Mouse (Mus musculus) limb, embryonic 14.5 days (tissue): ENCODE data around the gene Angptl8. TPM values are rescaled to one million over a fixed set of nuclear protein-coding genes. Genes with fewer than 3 reads are reported as not detected.

ENCODE experiments used
- ATAC-seq: fragments of 200-750 bp; cut with Nextera tagmentation; 2 replicates; pipeline ENCODE4 v1.8.0; 2017; ENCODE audit warnings: low read depth, moderate number of reproducible peaks, moderate TSS enrichment; ENCODE audit not compliant: low FRiP score
- DNase-seq: peaks from one replicate; pipeline ENCODE4 v3.0.0-alpha.2; 2015; ENCODE audit warnings: low spot score
- H3K27ac ChIP-seq: fragments of 300-500 bp; sonication (generic); replicated peaks from 2 replicates; pipeline ENCODE4 v1.5.1; 2014; ENCODE audit warnings: low read depth, mild to moderate bottlenecking, low read length, moderate library complexity, mixed read lengths
- H3K27me3 ChIP-seq: fragments of 300-500 bp; sonication (generic); 2 replicates; pipeline ENCODE4 v1.6.1; 2014; ENCODE audit warnings: low read length, mixed read lengths; ENCODE audit not compliant: control insufficient read depth, insufficient read depth
- H3K36me3 ChIP-seq: fragments of 300-500 bp; sonication (generic); 2 replicates; pipeline ENCODE4 v1.6.1; 2014; ENCODE audit warnings: mild to moderate bottlenecking, low read length, moderate library complexity, mixed read lengths; ENCODE audit not compliant: control insufficient read depth, insufficient read depth
- H3K4me1 ChIP-seq: fragments of 300-500 bp; sonication (generic); 2 replicates; pipeline ENCODE4 v1.6.1; 2014; ENCODE audit warnings: antibody characterized with exemption, low read length, mixed read lengths; ENCODE audit not compliant: control insufficient read depth, insufficient read depth
- H3K4me2 ChIP-seq: fragments of 300-500 bp; sonication (generic); replicated peaks from 2 replicates; pipeline ENCODE4 v1.6.1; 2014; ENCODE audit warnings: low read depth, mild to moderate bottlenecking, low read length, moderate library complexity; ENCODE audit not compliant: severe bottlenecking
- H3K4me3 ChIP-seq: fragments of 300-500 bp; sonication (generic); replicated peaks from 2 replicates; pipeline ENCODE4 v1.5.1; 2014; ENCODE audit warnings: low read length
- H3K9ac ChIP-seq: fragments of 300-500 bp; sonication (generic); 2 replicates; pipeline ENCODE4 v1.6.1; 2014; ENCODE audit warnings: mild to moderate bottlenecking, low read depth, low read length, moderate library complexity; ENCODE audit not compliant: severe bottlenecking
- H3K9me3 ChIP-seq: fragments of 300-500 bp; sonication (generic); 2 replicates; pipeline ENCODE4 v1.6.1; 2016; ENCODE audit warnings: low read length; ENCODE audit not compliant: control insufficient read depth
- POLR2A ChIP-seq: fragments of 200-500 bp; IDR thresholded peaks from 2 replicates; pipeline ENCODE4 v1.8.0; 2012; ENCODE audit warnings: inconsistent platforms, mild to moderate bottlenecking, moderate library complexity, borderline replicate concordance; ENCODE audit not compliant: insufficient read depth, insufficient read length; ENCODE audit errors: extremely low read depth
- WGBS: fragments of 180-500 bp; shearing (Covaris S2); extraction: QIAGEN DNeasy Blood & Tissue Kit; methylation state at CpG from one replicate; pipeline ENCODE4 v1.1.7; 2014; 5-methylcytosine and 5-hydroxymethylcytosine counted together
- polyA plus RNA-seq, 2 experiments: library from polyadenylated mRNA; depleted of rRNA in 1 of 2; stranded (reverse) in 1 of 2; unstranded in 1 of 2; fragments of >200 nt; fragmentation: Nextera tagmentation in 1 of 2; extraction: Ambion mirVana in 1 of 2; gene quantifications; 2 replicates each; pipeline versions ENCODE4 v1.2.1 to v1.2.3; 2012 to 2014

Angptl8 gene
- polyA plus RNA-seq, 2 experiments: 0.44 TPM; not detected in 1

DNA sequence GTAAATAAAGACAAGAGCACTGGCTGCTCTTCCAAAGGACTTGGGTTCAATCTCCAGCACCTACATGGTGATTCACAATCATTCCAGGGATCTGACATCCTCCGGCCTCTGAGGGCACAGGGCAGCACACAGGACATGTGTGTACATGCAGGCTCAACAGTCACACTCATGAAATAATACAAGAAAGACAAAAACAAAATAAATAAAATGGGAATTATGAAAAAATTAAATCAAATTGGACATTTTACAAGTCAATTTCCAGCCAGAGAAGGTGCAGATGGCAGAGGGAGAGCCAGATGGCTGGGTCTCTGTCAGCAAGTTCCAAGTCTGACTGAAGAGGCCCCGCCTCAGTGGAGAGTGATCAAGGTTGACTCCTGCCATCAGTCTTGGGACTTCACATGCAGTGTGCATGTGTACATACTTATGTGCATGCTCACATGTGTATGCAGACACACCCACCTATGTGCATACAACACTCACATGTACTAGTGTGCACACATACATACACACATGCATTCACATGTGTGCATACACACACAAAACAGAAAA lies 16.1 kb upstream of the Angptl8 start:
- no peak for DNase-seq
- no peak for ATAC-seq
- WGBS: 96% methylated on average over 2 of the region's 2 CpGs

DNA sequence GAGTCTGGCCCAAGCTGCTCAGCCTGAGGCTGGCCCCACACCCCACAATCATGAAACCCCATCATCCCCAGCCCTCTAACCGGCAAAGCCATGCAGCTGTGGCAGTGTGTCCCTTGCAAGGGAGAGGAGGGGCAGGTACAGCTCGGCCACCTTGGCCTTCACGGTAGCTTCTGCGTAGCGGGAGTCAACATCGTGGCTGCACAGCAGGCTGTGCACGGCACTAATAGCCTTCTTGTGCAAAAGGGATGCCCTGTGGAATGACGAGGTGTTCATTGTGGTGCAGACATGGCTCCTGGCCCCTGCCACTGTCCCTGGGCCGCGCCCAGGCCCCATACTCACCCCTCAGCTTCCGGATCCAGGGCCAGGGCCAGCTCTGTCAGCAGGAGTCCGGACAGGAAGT lies 15.1 kb upstream of the Angptl8 start:
- H3K36me3 ChIP-seq: peaks cover 62% of the 10 kb centered on the region
- no peak for ATAC-seq

More for the DNA sequence above, 16.1 kb upstream of the Angptl8 start:
- no peak overlapping the region for H3K9ac ChIP-seq
- no peak for TF ChIP-seq POLR2A
- no peaks in the 10 kb centered on the region for H3K9me3 ChIP-seq
- peaks cover 66% of the 10 kb centered on the region for H3K36me3 ChIP-seq
- no peaks in the 10 kb centered on the region for H3K27me3 ChIP-seq
- H3K4me2 ChIP-seq: no peak overlapping the region
- H3K27ac ChIP-seq: no peak overlapping the region
- H3K4me3 ChIP-seq: no peak overlapping the region
- no peaks in the 10 kb centered on the region for H3K4me1 ChIP-seq

DNA sequence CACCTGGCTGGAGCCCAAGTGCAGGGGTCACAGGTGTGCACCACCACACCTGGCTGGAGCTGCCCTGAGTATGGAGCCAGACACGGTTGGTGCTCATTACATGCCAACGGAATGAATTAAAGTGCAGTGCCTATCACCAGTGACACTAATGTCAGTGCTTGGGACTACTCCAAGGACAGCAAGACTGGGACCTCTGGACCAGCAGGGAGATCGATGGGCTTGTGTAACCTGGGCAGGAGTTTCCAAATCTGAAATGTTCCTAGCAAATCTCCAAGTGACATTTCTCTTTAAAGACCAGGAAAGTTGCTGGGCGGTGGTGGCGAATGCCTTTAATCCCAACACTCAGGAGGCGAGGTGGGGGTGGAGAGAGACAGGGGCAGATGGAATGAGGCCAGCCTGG lies 12.6 kb upstream of the Angptl8 start:
- no peak overlapping the region for H3K9ac ChIP-seq
- no peaks in the 10 kb centered on the region for H3K9me3 ChIP-seq
- ATAC-seq (no peak), DNase-seq (no peak)
- H3K27me3 ChIP-seq: no peaks in the 10 kb centered on the region
- no peak for TF ChIP-seq POLR2A
- H3K36me3 ChIP-seq: peaks cover 49% of the 10 kb centered on the region
- H3K27ac ChIP-seq: no peak overlapping the region
- no peak overlapping the region for H3K4me2 ChIP-seq
- no peak overlapping the region for H3K4me3 ChIP-seq
- 77% methylated on average over 6 of the region's 6 CpGs for WGBS
- no peaks in the 10 kb centered on the region for H3K4me1 ChIP-seq

More for the DNA sequence above, 15.1 kb upstream of the Angptl8 start:
- Histone ChIP-seq H3K9me3 (no peaks in the 10 kb centered on the region), H3K4me1 (no peaks in the 10 kb centered on the region), H3K4me3 (no peak overlapping the region), H3K27ac (no peak overlapping the region), H3K9ac (no peak overlapping the region), H3K27me3 (no peaks in the 10 kb centered on the region), H3K4me2 (no peak overlapping the region)
- no peak for DNase-seq
- no peak for TF ChIP-seq POLR2A
- 90% methylated on average over 12 of the region's 12 CpGs for WGBS

DNA sequence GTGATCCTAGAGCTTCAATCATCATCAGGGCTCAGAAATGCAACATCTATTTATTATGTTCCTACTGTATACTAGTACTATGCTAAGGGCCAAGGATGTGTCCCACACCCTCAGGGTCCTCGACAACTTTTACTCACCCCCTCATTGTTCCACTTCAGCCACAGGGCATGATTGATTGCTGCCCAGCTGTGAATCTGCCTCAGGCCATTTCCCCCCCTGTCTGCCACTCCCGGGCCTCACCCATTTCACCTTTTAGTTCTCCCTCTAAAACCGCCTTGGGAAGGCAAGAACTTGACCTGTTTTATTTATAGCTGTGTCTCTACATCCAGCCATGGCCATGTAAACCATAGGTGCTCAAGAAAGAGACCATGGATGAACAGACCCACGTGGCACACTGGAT lies 11.4 kb upstream of the Angptl8 start:
- no peak for TF ChIP-seq POLR2A
- 56% methylated on average over 4 of the region's 4 CpGs for WGBS
- peaks cover 50% of the 10 kb centered on the region for H3K36me3 ChIP-seq
- no peak overlapping the region for H3K4me3 ChIP-seq
- no peak overlapping the region for H3K4me2 ChIP-seq
- no peaks in the 10 kb centered on the region for H3K27me3 ChIP-seq
- no peak for DNase-seq
- no peaks in the 10 kb centered on the region for H3K9me3 ChIP-seq
- no peaks in the 10 kb centered on the region for H3K4me1 ChIP-seq
- no peak overlapping the region for H3K9ac ChIP-seq
- H3K27ac ChIP-seq: no peak overlapping the region
- no peak for ATAC-seq

DNA sequence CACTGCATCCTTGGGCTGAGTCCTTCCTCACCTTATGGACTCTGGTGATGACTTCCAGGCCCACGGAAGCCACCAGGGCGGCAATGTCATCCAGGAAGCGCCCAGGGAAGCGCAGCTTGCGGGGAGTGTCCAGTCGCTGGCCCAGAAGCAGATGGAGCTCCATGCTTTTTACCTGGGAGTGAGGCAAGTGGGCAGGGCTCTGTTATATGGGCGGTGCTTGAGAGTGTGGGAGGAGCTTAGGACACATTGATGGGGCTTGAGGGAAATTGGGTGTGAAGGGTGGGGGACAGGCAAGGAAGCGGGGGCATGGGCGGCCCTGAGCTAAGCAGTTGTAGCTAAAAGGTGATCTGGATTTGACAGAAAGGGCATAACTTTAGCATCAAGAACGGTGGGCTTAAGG lies 10.9 kb upstream of the Angptl8 start:
- no peak for TF ChIP-seq POLR2A

More for the DNA sequence above, 10.9 kb upstream of the Angptl8 start:
- DNase-seq (no peak), ATAC-seq (no peak)
- H3K9me3 ChIP-seq: no peaks in the 10 kb centered on the region
- H3K9ac ChIP-seq: no peak overlapping the region
- H3K27ac ChIP-seq: no peak overlapping the region
- WGBS: 62% methylated on average over 10 of the region's 10 CpGs
- peaks cover 52% of the 10 kb centered on the region for H3K36me3 ChIP-seq
- H3K4me3 ChIP-seq: no peak overlapping the region
- H3K4me1 ChIP-seq: no peaks in the 10 kb centered on the region
- H3K4me2 ChIP-seq: no peak overlapping the region
- H3K27me3 ChIP-seq: no peaks in the 10 kb centered on the region
